Comparison of ENCODE assay signal across 26 mouse cellular contexts in genomic region chr15:30795723-30796122, GRCm38 (mm10).
"Had no signal": no experiment of that assay in that cellular context is flagged by ENCODE, and none has a peak within 500 bp of the region (broad histone marks: within the 10 kb centered on the region; RNA-seq: fewer than 3 reads in every experiment).

No protein-coding gene starts in this region.

- H3K4me3 ChIP-seq: embryonic facial prominence, embryonic 10.5 days; embryonic facial prominence, embryonic 12.5 days; embryonic facial prominence, embryonic 13.5 days; embryonic facial prominence, embryonic 15.5 days; erythroblast, embryonic 14.5 days; forebrain, embryonic 10.5 days; forebrain, embryonic 12.5 days; forebrain, embryonic 13.5 days; forebrain, embryonic 15.5 days; gastrocnemius, adult 2 months; heart, adult 2 months; heart, embryonic 10.5 days had no signal

- H3K36me3 ChIP-seq: embryonic facial prominence, embryonic 10.5 days; embryonic facial prominence, embryonic 12.5 days; embryonic facial prominence, embryonic 13.5 days; embryonic facial prominence, embryonic 15.5 days; forebrain, embryonic 10.5 days; forebrain, embryonic 12.5 days; forebrain, embryonic 15.5 days; heart, embryonic 10.5 days had no signal

- H3K27me3 ChIP-seq: embryonic facial prominence, embryonic 12.5 days; embryonic facial prominence, embryonic 13.5 days; embryonic facial prominence, embryonic 15.5 days; forebrain, embryonic 12.5 days; forebrain, embryonic 13.5 days; forebrain, embryonic 15.5 days had no signal

- H3K9ac ChIP-seq: embryonic facial prominence, embryonic 12.5 days; embryonic facial prominence, embryonic 13.5 days; embryonic facial prominence, embryonic 15.5 days; forebrain, embryonic 12.5 days; forebrain, embryonic 13.5 days; forebrain, embryonic 15.5 days; forebrain, postnatal 0 days had no signal

- H3K4me1 ChIP-seq: embryonic facial prominence, embryonic 10.5 days; embryonic facial prominence, embryonic 12.5 days; embryonic facial prominence, embryonic 13.5 days; embryonic facial prominence, embryonic 15.5 days; forebrain, embryonic 10.5 days; forebrain, embryonic 12.5 days; forebrain, embryonic 13.5 days; forebrain, embryonic 15.5 days; heart, embryonic 10.5 days had no signal

- DNase-seq: cerebellum, adult 8-10 months; cerebellum, adult 9-10 months; cerebellum, adult 9-11 months; cerebellum, postnatal 36 days; embryo, embryonic 11 days; forebrain, postnatal 0 days; gastrocnemius, adult 2 months; gastrocnemius, postnatal 10 days; gastrocnemius, postnatal 14 days; gastrocnemius, postnatal 25 days; gastrocnemius, postnatal 36 days; heart, adult 11 months; heart, adult 18-20 months; heart, adult 2 months had no signal

- H3K9me3 ChIP-seq: embryonic facial prominence, embryonic 10.5 days; embryonic facial prominence, embryonic 12.5 days; embryonic facial prominence, embryonic 13.5 days; embryonic facial prominence, embryonic 15.5 days; forebrain, embryonic 10.5 days; forebrain, embryonic 12.5 days; forebrain, embryonic 13.5 days; forebrain, embryonic 15.5 days; heart, embryonic 10.5 days had no signal

- H3K4me2 ChIP-seq: embryonic facial prominence, embryonic 12.5 days; embryonic facial prominence, embryonic 13.5 days; embryonic facial prominence, embryonic 15.5 days; forebrain, embryonic 12.5 days; forebrain, embryonic 13.5 days; forebrain, embryonic 15.5 days had no signal

- ATAC-seq: forebrain, embryonic 13.5 days; forebrain, embryonic 14.5 days; forebrain, embryonic 15.5 days; forebrain, embryonic 16.5 days; forebrain, postnatal 0 days had no signal

- H3K27ac ChIP-seq: embryonic facial prominence, embryonic 10.5 days; embryonic facial prominence, embryonic 12.5 days; embryonic facial prominence, embryonic 13.5 days; embryonic facial prominence, embryonic 15.5 days; forebrain, embryonic 10.5 days; forebrain, embryonic 12.5 days; forebrain, embryonic 13.5 days; forebrain, embryonic 15.5 days; gastrocnemius, adult 2 months; heart, adult 2 months; heart, embryonic 10.5 days had no signal
